Mouse (Mus musculus): ENCODE measurements around the gene Gmeb1. TPM values are rescaled to one million over a fixed set of nuclear protein-coding genes. Genes with fewer than 3 reads are reported as not detected.

Gmeb1 gene
- total and polyA plus RNA-seq, 3 experiments = 7.9 to 19.3 (median 9.0) TPM

GRCm38 (mm10) chr4:132254986-132255385 is 6.4 kb downstream of the Gmeb1 start:
- dilution Hi-C loops (cut with MboI; ENCODE audit: extremely low pct_ligation_motif_present, extremely low pct_unique_long_range_greater_than_20kb, low sequenced_read_pairs) = no loop called here
- H3K4me2 ChIP-seq (ENCODE audit: insufficient read depth, low read depth, poor library complexity, severe bottlenecking) = no peak overlapping the region
- H3K9me3 ChIP-seq (replicated peaks; ENCODE audit: low read length) = no peaks in the 10 kb centered on the region
- H3K36me3 ChIP-seq (replicated peaks in 1 of 2; ENCODE audit: control insufficient read depth in 1 of 2, insufficient read depth in 1 of 2, low read length in 1 of 2) = peaks cover 0 to 33% of the 10 kb centered on the region in 2 experiments
- TF ChIP-seq ETS1 (conservative IDR thresholded peaks at IDR 0.05; ENCODE audit: low read depth, low read length) (no peak), CTCF (conservative IDR thresholded peaks at IDR 0.05 in 1 of 2, IDR thresholded peaks at IDR 0.05 in 1 of 2; ENCODE audit: low read depth in 2 of 2, low read length in 2 of 2) (peak in 1 of 2 experiments; percentile 38; a peak in 2 of 4 replicates), MYC (IDR thresholded peaks at IDR 0.05; ENCODE audit: low read depth, low read length) (0 out of 2 replicates have a peak, but pooled peaks have one; percentile 21)
- no peak overlapping the region for H3K27ac ChIP-seq (ENCODE audit: insufficient read depth, low read depth)
- peaks cover 23% of the 10 kb centered on the region for H3K79me2 ChIP-seq (replicated peaks; ENCODE audit: control insufficient read depth, extremely low read depth, insufficient read depth, poor library complexity, severe bottlenecking)
- no peak overlapping the region for H3K4me3 ChIP-seq (replicated peaks in 1 of 3; ENCODE audit: low read depth in 2 of 3, low read length in 2 of 3, poor library complexity in 1 of 3)
- no peaks in the 10 kb centered on the region for H3K27me3 ChIP-seq (replicated peaks)
- DNase-seq (ENCODE audit: extremely low read depth) = no peak
- H3K9ac ChIP-seq (ENCODE audit: insufficient read depth, low read depth) = no peak overlapping the region
- H3K4me1 ChIP-seq (ENCODE audit: control insufficient read depth in 1 of 2, insufficient read depth in 2 of 2) = peaks cover 9 to 42% of the 10 kb centered on the region in 2 experiments
- in situ Hi-C loops (cut with MboI; ENCODE audit: low pct_ligation_motif_present, low pct_unique_long_range_greater_than_20kb, low sequenced_read_pairs) = loop anchor here (5.0 kb wide), 1 partner anchor 38 kb away; no protein-coding TSS in a partner anchor

GRCm38 (mm10) chr4:132253622-132254021 is 7.8 kb downstream of the Gmeb1 start:
- Histone ChIP-seq H3K9me3 (replicated peaks; ENCODE audit: low read length) (no peaks in the 10 kb centered on the region), H3K27me3 (replicated peaks) (no peaks in the 10 kb centered on the region), H3K27ac (ENCODE audit: insufficient read depth, low read depth) (no peak overlapping the region), H3K9ac (ENCODE audit: insufficient read depth, low read depth) (no peak overlapping the region), H3K4me1 (ENCODE audit: control insufficient read depth in 1 of 2, insufficient read depth in 2 of 2) (peaks cover 7 to 34% of the 10 kb centered on the region in 2 experiments), H3K79me2 (replicated peaks; ENCODE audit: control insufficient read depth, extremely low read depth, insufficient read depth, poor library complexity, severe bottlenecking) (peaks cover 10% of the 10 kb centered on the region), H3K4me2 (ENCODE audit: insufficient read depth, low read depth, poor library complexity, severe bottlenecking) (no peak overlapping the region), H3K4me3 (replicated peaks in 1 of 3; ENCODE audit: low read depth in 2 of 3, low read length in 2 of 3, poor library complexity in 1 of 3) (no peak overlapping the region), H3K36me3 (replicated peaks in 1 of 2; ENCODE audit: control insufficient read depth in 1 of 2, insufficient read depth in 1 of 2, low read length in 1 of 2) (peaks cover 3 to 37% of the 10 kb centered on the region in 2 experiments)
- dilution Hi-C loops (cut with MboI; ENCODE audit: extremely low pct_ligation_motif_present, extremely low pct_unique_long_range_greater_than_20kb, low sequenced_read_pairs) (no loop called here), in situ Hi-C loops (cut with MboI; ENCODE audit: low pct_ligation_motif_present, low pct_unique_long_range_greater_than_20kb, low sequenced_read_pairs) (loop anchor here (5.0 kb wide), 1 partner anchor 36 kb away; no protein-coding TSS in a partner anchor)
- TF ChIP-seq GABPA (IDR thresholded peaks at IDR 0.05; ENCODE audit: insufficient replicate concordance, low read depth, low read length) = no peak
- no peak for TF ChIP-seq ZNF384 (IDR thresholded peaks at IDR 0.05; ENCODE audit: low read depth, low read length)
- no peak for TF ChIP-seq JUN (IDR thresholded peaks at IDR 0.05; ENCODE audit: insufficient read depth, low read depth, low read length)
- no peak for TF ChIP-seq NRF1 (IDR thresholded peaks at IDR 0.05; ENCODE audit: low read depth, low read length)
- no peak for TF ChIP-seq NELFE (IDR thresholded peaks at IDR 0.05; ENCODE audit: low read depth, low read length)
- no peak for TF ChIP-seq JUND (conservative IDR thresholded peaks at IDR 0.05; ENCODE audit: low read depth, low read length)
- no peak for TF ChIP-seq RCOR1 (conservative IDR thresholded peaks at IDR 0.05; ENCODE audit: low read depth, low read length)
- no peak for TF ChIP-seq SIN3A (IDR thresholded peaks at IDR 0.05; ENCODE audit: low read length)
- no peak for TF ChIP-seq TCF12 (IDR thresholded peaks at IDR 0.05; ENCODE audit: low read depth, low read length)
- no peak for TF ChIP-seq MEF2A (IDR thresholded peaks at IDR 0.05; ENCODE audit: borderline replicate concordance, low read depth, low read length)
- no peak for TF ChIP-seq CHD2 (IDR thresholded peaks at IDR 0.05; ENCODE audit: low read length)
- TF ChIP-seq HCFC1 (IDR thresholded peaks at IDR 0.05; ENCODE audit: low read depth, low read length) = no peak
- no peak for TF ChIP-seq MAX (IDR thresholded peaks at IDR 0.05; ENCODE audit: low read length)
- no peak for TF ChIP-seq CTCF (conservative IDR thresholded peaks at IDR 0.05 in 1 of 2, IDR thresholded peaks at IDR 0.05 in 1 of 2; ENCODE audit: low read depth in 2 of 2, low read length in 2 of 2)
- TF ChIP-seq ZC3H11A (IDR thresholded peaks at IDR 0.05; ENCODE audit: low read depth, low read length) = no peak
- TF ChIP-seq SMC3 (IDR thresholded peaks at IDR 0.05; ENCODE audit: low read depth, low read length) = no peak
- no peak for DNase-seq (ENCODE audit: extremely low read depth)

Data from CH12.LX (cell line).